In the genomic region with DNA sequence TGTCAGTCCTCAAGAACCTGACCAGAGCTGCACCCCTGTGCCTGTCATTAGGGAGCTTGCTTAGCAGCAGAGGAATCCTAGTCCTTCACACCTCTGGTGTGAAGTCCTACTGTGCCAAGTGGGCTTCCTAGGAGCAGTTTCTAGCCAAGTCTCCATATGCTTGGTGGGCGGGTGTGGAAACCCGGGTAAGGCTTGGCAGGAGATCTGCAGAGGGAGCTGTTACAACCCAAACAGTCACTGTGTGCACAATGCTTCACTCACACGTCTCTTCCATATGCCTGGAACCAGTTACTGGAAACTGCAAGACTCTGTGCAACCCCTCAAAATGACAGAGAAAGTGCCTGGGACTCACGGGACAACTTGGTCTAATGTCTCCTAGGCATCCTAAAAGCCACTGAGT, we compare ENCODE assay signal across 12 mouse cellular contexts. TPM values are rescaled to one million over a fixed set of nuclear protein-coding genes. Genes with fewer than 3 reads are reported as not detected.
DNase-seq lines count a peak whose midpoint lies in the region; ATAC-seq and TF ChIP-seq lines count a peak whose summit lies in the region.
"Had no signal": no experiment of that assay in that cellular context is flagged by ENCODE, and none has a peak within 500 bp of the region (broad histone marks: within the 10 kb centered on the region; RNA-seq: fewer than 3 reads in every experiment).

No protein-coding gene starts in this region.

- no peaks in the 10 kb centered on the region for H3K9me3 ChIP-seq in lung, embryonic 16.5 days (ENCODE audit: control insufficient read depth, low read length)
- H3K9me3 ChIP-seq in intestine, postnatal 0 days (ENCODE audit: control insufficient read depth) = no peaks in the 10 kb centered on the region
- H3K9me3 ChIP-seq: embryonic facial prominence, embryonic 13.5 days; G1E had no signal

- H3K9ac ChIP-seq in lung, embryonic 16.5 days (ENCODE audit: low read length) = no peak overlapping the region
- H3K9ac ChIP-seq in intestine, postnatal 0 days (ENCODE audit: low read depth, low read length) = peak overlapping the region; percentile 31; the same call in 1 of the 2 replicates
- H3K9ac ChIP-seq: embryonic facial prominence, embryonic 13.5 days had no signal

- peak; percentile 70 for ATAC-seq in lung, embryonic 16.5 days (ENCODE audit: low read depth)
- ATAC-seq in intestine, postnatal 0 days = 0 out of 2 replicates have a peak, but pooled peaks have one; percentile 17

- H3K4me3 ChIP-seq in lung, embryonic 16.5 days (ENCODE audit: low read length) = no peak overlapping the region
- no peak overlapping the region for H3K4me3 ChIP-seq in intestine, postnatal 0 days (ENCODE audit: low read depth, low read length)
- no peak overlapping the region for H3K4me3 ChIP-seq in small intestine, adult 2 months (ENCODE audit: low read depth, low read length)
- H3K4me3 ChIP-seq: embryonic facial prominence, embryonic 13.5 days had no signal

- no peaks in the 10 kb centered on the region for H3K4me1 ChIP-seq in lung, embryonic 16.5 days (replicated peaks; ENCODE audit: control insufficient read depth, insufficient read depth, low read length)
- 0 out of 2 replicates have a peak, but pooled peaks cover 11% of the 10 kb centered on the region for H3K4me1 ChIP-seq in intestine, postnatal 0 days (replicated peaks; ENCODE audit: control insufficient read depth, insufficient read depth, low read length)
- peaks cover 19% of the 10 kb centered on the region for H3K4me1 ChIP-seq in small intestine, adult 2 months (ENCODE audit: control insufficient read depth, insufficient read depth, insufficient read length, low read length)
- H3K4me1 ChIP-seq: embryonic facial prominence, embryonic 13.5 days had no signal

- TF ChIP-seq POLR2A in small intestine, adult 2 months (IDR thresholded peaks at IDR 0.05; ENCODE audit: low read depth, low read length) = no peak

- H3K27ac ChIP-seq in lung, embryonic 16.5 days (ENCODE audit: low read length) = no peak overlapping the region
- peak overlapping the region; percentile 66 for H3K27ac ChIP-seq in intestine, postnatal 0 days (ENCODE audit: low read depth, low read length)
- peak overlapping the region; percentile 25 for H3K27ac ChIP-seq in small intestine, adult 2 months (ENCODE audit: insufficient read depth, low read depth, low read length)
- H3K27ac ChIP-seq: embryonic facial prominence, embryonic 13.5 days had no signal

- no peak for TF ChIP-seq CTCF in intestine, postnatal 0 days (IDR thresholded peaks at IDR 0.05; ENCODE audit: low read depth)
- no peak for TF ChIP-seq CTCF in small intestine, adult 2 months (IDR thresholded peaks at IDR 0.05; ENCODE audit: extremely low read depth, insufficient read length, insufficient replicate concordance, low read depth, low read length)

- no peaks in the 10 kb centered on the region for H3K36me3 ChIP-seq in lung, embryonic 16.5 days (ENCODE audit: control insufficient read depth, insufficient read depth, low read length)
- H3K36me3 ChIP-seq in intestine, postnatal 0 days (ENCODE audit: control insufficient read depth, insufficient read depth) = no peaks in the 10 kb centered on the region
- no peaks in the 10 kb centered on the region for H3K36me3 ChIP-seq in small intestine, adult 2 months (ENCODE audit: control insufficient read depth, insufficient read depth, low read length)
- H3K36me3 ChIP-seq: embryonic facial prominence, embryonic 13.5 days; G1E had no signal

- H3K27me3 ChIP-seq in lung, embryonic 16.5 days (ENCODE audit: control insufficient read depth, insufficient read depth, low read depth, low read length) = no peaks in the 10 kb centered on the region; the same call in 1 of the 2 replicates
- no peaks in the 10 kb centered on the region for H3K27me3 ChIP-seq in intestine, postnatal 0 days (replicated peaks; ENCODE audit: control insufficient read depth, insufficient read depth, low read length)
- no peaks in the 10 kb centered on the region for H3K27me3 ChIP-seq in small intestine, adult 2 months (ENCODE audit: control insufficient read depth, insufficient read depth, low read length)
- H3K27me3 ChIP-seq: embryonic facial prominence, embryonic 13.5 days had no signal

- intact Hi-C loops in left cerebral cortex, postnatal 25 days (cut with DNase I) = loop anchor here (2.0 kb wide), 1 partner anchor 49 kb away; no protein-coding TSS in a partner anchor

- 32% methylated on average over 4 of the region's 4 CpGs for WGBS in lung, embryonic 16.5 days
- 27% methylated on average over 4 of the region's 4 CpGs for WGBS in intestine, postnatal 0 days
- WGBS in small intestine, adult 2 months = 29% methylated on average over 4 of the region's 4 CpGs

- DNase-seq in lung, postnatal 14 days = no peak
- peak; percentile 82 to 97 for DNase-seq in left cerebral cortex, postnatal 25 days (ENCODE audit: low spot score in 2 of 2)
- DNase-seq in embryo, embryonic 10 days (ENCODE audit: low spot score) = no peak
- DNase-seq in kidney, adult 8-10 months = no peak
- DNase-seq: retina, postnatal 1 day; thymus, postnatal 25 days had no signal

- no peak overlapping the region for H3K4me2 ChIP-seq in lung, embryonic 16.5 days (ENCODE audit: low read depth, low read length)
- H3K4me2 ChIP-seq in intestine, postnatal 0 days (replicated peaks; ENCODE audit: low read depth) = no peak overlapping the region
- H3K4me2 ChIP-seq: embryonic facial prominence, embryonic 13.5 days; midbrain, embryonic 11.5 days had no signal

RNA-seq across cellular contexts. Expression of a gene that starts 33.5 kb away (rescaled TPM):
- 20.1 and 24.4 TPM in 2 replicates for polyA plus RNA-seq in lung, embryonic 16.5 days (2015; fragmentation: Nextera tagmentation; extraction: Ambion mirVana)
- 14.4 and 16.0 TPM in 2 replicates for polyA plus RNA-seq in intestine, postnatal 0 days (2015; fragmentation: Nextera tagmentation; extraction: Ambion mirVana)
- 100 to 1,000 TPM; 138 to 140 TPM for total RNA-seq in left cerebral cortex, postnatal 25 days (2021)
- polyA plus RNA-seq in small intestine, adult 2 months (2012; rRNA removed) = 4.8 and 6.6 TPM in 2 replicates

Comparison
In these comparisons a context has a peak if more than half of its experiments do, and no peak if none do; other contexts are left out.
1. DNase-seq: peak in left cerebral cortex, postnatal 25 days (2 of 2); none in lung, postnatal 14 days (single experiment), embryo, embryonic 10 days (single experiment) and kidney, adult 8-10 months (0 of 2).